Mouse (Mus musculus): ENCODE measurements around the gene Psg25.
"Not testable (repeated sequence)": the region's sequence is repeated elsewhere in the genome, so short reads cannot be mapped to it uniquely, and the experiment has no call there.

Psg25 gene

DNA sequence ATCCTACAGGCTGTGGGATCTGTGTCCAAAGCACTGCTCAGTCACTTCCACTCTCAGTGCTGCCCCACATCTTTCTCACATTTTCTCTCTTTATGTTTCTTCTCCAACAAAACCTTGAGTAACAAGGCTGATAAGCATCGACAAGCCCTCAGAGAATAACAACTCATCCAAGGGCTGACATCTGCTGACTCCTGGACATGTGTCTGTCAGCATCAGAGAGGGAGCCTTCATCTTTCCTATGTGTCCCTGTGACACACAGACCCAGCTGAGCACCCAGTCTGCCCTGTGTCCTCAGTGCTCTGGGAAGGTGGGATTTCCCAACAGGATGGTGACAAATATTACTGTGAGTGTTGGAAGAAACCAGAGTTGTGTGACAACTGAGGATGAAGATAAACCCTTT lies at the start of gene Psg25:
TSS of gene Psg25 (minus strand) at position 101 of the 400 bp plus-strand sequence.
- DNase-seq: no peak

DNA sequence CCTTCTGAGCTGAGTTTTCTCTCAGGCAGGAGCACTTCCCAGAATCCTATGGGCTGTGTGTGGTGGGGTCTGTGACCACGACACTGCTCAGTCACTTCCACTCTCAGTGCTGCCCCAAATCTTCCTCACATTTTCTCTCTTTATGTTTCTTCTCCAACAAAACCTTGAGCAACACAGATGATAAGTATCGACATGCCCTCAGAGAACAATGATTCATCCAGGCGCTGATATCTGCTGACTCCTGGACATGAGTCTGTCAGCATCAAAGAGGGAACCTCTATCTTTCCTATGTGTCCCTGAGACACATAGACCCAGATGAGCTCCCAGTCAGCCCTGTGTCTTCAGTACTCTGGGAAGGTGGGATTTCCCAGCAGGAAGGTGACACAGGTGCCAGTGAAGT lies 35.1 kb upstream of the Psg25 start, which contains the start of gene Psg27:
TSS of gene Psg27 (minus strand) at position 101 of the 400 bp plus-strand sequence.
- no peak for DNase-seq

- no peak for DNase-seq
These were observed 27.8 kb upstream of the Psg25 start for GRCm38 (mm10) chr7:18559850-18560249.

GRCm38 (mm10) chr7:18555751-18556150 lies 23.7 kb upstream of the Psg25 start:
- DNase-seq: not testable (repeated sequence)

DNA sequence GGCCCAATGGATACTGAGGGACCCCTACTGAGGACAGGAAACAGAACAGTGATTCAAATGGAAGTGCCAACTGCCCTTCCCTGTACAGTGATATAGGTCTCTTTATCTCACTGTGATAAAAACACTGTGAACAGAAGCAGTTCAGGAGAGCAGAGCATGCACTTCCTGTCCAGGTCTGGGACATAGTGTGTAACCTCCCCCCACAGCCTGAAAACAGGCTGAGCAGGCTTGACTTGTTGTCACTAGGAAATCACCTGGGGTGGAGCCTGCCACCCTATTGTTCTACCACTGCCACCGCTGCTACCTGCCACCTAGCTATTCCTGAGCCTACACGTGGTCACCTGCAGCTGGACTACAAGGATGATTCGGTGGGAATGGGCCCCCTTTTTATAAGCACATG lies 1.4 kb upstream of the Psg25 start:
- DNase-seq: no peak

GRCm38 (mm10) chr7:18524668-18525067 lies 7.4 kb downstream of the Psg25 start:
- no peak for DNase-seq

DNA sequence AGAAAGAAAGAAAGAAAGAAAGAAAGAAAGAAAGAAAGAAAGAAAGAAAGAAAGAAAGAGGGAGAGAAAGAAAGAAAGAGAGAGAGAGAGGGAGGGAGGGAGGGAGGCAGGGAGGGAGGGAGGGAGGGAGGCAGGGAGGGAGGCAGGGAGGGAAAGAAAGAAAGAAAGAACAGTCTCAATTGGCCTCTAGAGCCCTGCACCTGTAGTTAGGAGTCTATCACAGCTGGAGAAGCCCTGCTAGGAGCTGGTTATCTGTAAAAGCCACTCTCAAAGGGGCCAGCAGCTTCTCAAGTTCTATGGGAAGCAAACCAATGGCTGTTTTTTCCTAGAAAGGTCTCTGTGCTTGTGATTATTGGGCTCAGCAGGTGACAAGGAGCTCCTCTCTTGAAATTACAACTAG lies 19.2 kb downstream of the Psg25 start:
- DNase-seq: not testable (repeated sequence)

DNA sequence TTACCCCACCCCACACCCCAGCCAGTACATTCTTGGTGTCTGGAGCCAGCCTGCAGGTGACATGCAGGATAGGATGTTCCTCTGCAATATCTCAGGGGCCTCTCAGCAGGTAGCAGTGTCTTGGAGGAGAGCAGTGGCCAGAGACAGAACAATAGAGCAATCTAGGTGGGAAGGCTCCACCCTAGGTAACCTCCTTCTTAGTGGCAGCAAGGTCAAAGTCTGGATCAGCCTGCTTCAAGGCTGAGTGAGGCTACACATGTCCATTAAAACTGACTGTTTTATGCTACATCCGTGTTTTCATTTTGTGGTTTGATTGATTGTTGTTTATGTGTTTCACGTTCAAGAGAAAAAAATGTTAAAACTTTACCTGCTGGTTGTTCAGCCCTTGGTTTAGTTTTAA lies 19.7 kb downstream of the Psg25 start:
- DNase-seq: not testable (repeated sequence)

- no peak for DNase-seq
These were observed 20.6 kb downstream of the Psg25 start for GRCm38 (mm10) chr7:18511479-18511878.

DNA sequence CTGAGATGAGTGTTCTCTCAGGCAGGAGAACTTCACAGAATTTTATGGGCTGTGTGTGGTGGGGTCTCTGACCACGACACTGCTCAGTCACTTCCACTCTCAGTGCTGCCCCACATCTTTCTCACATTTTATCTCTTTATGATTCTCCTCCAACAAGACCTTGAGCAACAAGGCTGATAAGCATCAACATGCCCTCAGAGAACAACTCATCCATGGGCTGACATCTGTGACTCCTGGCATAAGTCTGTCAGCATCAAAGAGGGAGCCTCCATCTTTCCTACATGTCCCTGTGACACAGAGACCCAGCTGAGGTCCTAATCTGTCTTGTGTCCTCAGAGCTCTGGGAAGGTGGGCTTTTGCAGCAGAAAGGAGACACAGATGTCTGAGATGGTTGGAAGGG lies 48.0 kb downstream of the Psg25 start, which contains the start of gene Psg26:
TSS of gene Psg26 (minus strand) at position 101 of the 400 bp plus-strand sequence.
- DNase-seq: no peak
